Mouse (Mus musculus): ENCODE results near the gene Rab6a. TPM values are rescaled to one million over a fixed set of nuclear protein-coding genes. Genes with fewer than 3 reads are reported as not detected.

Rab6a gene
- total and polyA plus RNA-seq, 3 experiments: 43.2 to 92.8 (median 58.4) TPM

DNA sequence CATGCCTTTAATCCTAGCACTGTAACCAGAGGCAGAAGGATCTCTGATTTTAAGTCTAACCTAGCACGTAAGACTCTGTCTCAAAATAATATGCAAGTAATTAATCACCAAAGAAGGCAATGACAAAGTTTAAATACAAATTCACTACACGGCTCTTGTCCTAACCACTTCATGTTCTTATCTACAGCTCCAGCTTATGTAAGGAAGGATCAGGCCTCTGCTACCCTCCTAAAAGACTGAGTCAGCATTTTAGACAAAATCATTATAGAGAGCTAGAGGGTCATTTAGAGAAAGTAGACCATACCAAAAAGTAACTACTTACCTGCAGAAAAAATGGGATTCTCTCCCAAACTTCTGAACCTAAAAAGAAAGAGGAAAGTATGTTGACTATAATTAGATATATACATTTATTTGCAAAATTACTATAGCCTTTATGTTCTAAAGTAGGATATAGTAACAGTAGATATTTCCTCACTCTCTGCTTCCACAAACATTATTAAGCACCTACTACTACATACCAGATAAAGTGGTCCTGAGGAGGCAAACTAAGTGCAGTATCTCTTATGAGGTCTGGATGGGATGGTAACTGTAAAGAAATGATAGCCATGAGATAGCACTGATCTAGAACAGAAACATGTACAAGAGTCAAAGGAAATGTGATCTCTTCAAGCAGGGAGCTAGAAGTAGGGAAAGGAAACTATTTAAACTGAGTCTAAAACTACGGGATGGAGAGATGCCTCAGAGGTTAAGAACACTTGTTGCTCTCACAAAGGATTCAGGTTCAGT, 36.1 kb upstream of the Rab6a start (continued):
- TF ChIP-seq MEF2A (IDR thresholded peaks at IDR 0.05; ENCODE audit: extremely low read depth, insufficient replicate concordance, low read depth, low read length, poor library complexity, severe bottlenecking) (no peak), GATA1 (IDR thresholded peaks at IDR 0.05; ENCODE audit: low read depth, low read length) (peak; percentile 86), GABPA (IDR thresholded peaks at IDR 0.05; ENCODE audit: low read depth, low read length) (no peak)

DNA sequence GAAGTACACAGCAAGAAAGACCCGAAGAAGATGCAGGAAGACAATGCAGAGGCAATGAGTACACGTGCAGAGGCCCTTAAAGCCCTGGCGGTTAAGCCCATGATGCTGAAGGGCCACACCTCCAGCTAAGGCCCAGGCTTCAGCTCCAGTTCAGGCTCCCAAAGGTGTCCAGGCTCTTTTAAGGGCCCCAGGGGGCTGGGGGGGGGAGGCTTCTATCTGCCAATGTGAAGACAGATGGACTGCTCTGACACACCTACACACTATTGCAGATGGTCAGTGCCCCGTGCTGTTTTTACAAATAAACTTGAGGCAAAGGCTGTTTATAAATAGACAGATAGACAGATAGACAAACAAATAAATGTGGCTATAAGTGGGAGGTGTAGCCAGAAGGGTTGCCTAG, 35.1 kb upstream of the Rab6a start:
- Histone ChIP-seq H3K27me3 (ENCODE audit: control insufficient read depth in 1 of 2, insufficient read depth in 2 of 2, low read length in 2 of 2) (no peaks in the 10 kb centered on the region), H3K4me3 (ENCODE audit: control insufficient read depth in 1 of 2, insufficient read depth in 1 of 2, low read depth in 2 of 2, low read length in 2 of 2) (no peak overlapping the region), H3K9ac (ENCODE audit: control insufficient read depth, low read depth, low read length, poor library complexity, severe bottlenecking) (no peak overlapping the region), H3K27ac (ENCODE audit: control insufficient read depth, low read depth, low read length) (no peak overlapping the region), H3K4me1 (ENCODE audit: control insufficient read depth in 1 of 2, insufficient read depth in 2 of 2, low read length in 2 of 2) (peaks cover 12 to 16% of the 10 kb centered on the region in 2 experiments; a peak in 3 of 4 replicates), H3K36me3 (ENCODE audit: control insufficient read depth in 1 of 2, insufficient read depth in 2 of 2, low read length in 2 of 2) (peaks cover 0 to 22% of the 10 kb centered on the region in 2 experiments; a peak in 2 of 4 replicates), H3K9me3 (replicated peaks; ENCODE audit: insufficient read depth, low read length) (no peaks in the 10 kb centered on the region), H3K79me2 (ENCODE audit: control insufficient read depth, insufficient read depth, low read length, poor library complexity) (peaks cover under 1% of the 10 kb centered on the region; the same call in 1 of the 2 replicates)
- TF ChIP-seq SMC3 (IDR thresholded peaks at IDR 0.05; ENCODE audit: low read depth, low read length) (no peak), EP300 (IDR thresholded peaks at IDR 0.05; ENCODE audit: low read depth in 1 of 2, low read length in 2 of 2) (no peak), POLR2AphosphoS2 (IDR thresholded peaks at IDR 0.05; ENCODE audit: low read length) (no peak), ZKSCAN1 (IDR thresholded peaks at IDR 0.05; ENCODE audit: low read depth, low read length) (no peak), POLR2A (IDR thresholded peaks at IDR 0.05; ENCODE audit: control insufficient read depth in 1 of 2, insufficient read depth in 1 of 2, low read depth in 1 of 2, low read length in 2 of 2, poor library complexity in 1 of 2) (no peak), ZMIZ1 (IDR thresholded peaks at IDR 0.05; ENCODE audit: low read depth, low read length) (no peak), NELFE (IDR thresholded peaks at IDR 0.05; ENCODE audit: low read depth, low read length) (no peak), MAZ (IDR thresholded peaks at IDR 0.05; ENCODE audit: low read depth, low read length) (no peak), UBTF (IDR thresholded peaks at IDR 0.05; ENCODE audit: borderline replicate concordance, insufficient read depth, low read depth, low read length) (no peak), MAFK (IDR thresholded peaks at IDR 0.05; ENCODE audit: borderline replicate concordance, low read depth, low read length) (no peak), ETS1 (IDR thresholded peaks at IDR 0.05; ENCODE audit: low read depth, low read length) (no peak), CTCF (IDR thresholded peaks at IDR 0.05 in 2 of 3, conservative IDR thresholded peaks at IDR 0.05 in 1 of 3; ENCODE audit: control insufficient read depth in 1 of 3, insufficient read depth in 1 of 3, low read depth in 2 of 3, low read length in 3 of 3, poor library complexity in 1 of 3, severe bottlenecking in 1 of 3) (no peak), CHD1 (IDR thresholded peaks at IDR 0.05; ENCODE audit: low read depth, low read length) (no peak), POLR2AphosphoS5 (IDR thresholded peaks at IDR 0.05; ENCODE audit: borderline replicate concordance, low read depth, low read length) (no peak), HCFC1 (IDR thresholded peaks at IDR 0.05; ENCODE audit: low read depth, low read length) (no peak), E2F4 (IDR thresholded peaks at IDR 0.05; ENCODE audit: borderline replicate concordance, low read depth, low read length) (no peak), CHD2 (IDR thresholded peaks at IDR 0.05; ENCODE audit: low read length) (no peak)
- DNase-seq (ENCODE audit: low read depth, low spot score): no peak

All from MEL (cell line).